Mouse (Mus musculus): ENCODE measurements at regions not wholly inside any gene's neighbourhood (a gene's known extent, or its start where the extent isn't known, plus 50 kb on each side); places are given as distances from the start of the nearest gene placed in this dataset.
A peak's percentile ranks its signal among the peaks of the same experiment; 100 is the strongest.

DNA sequence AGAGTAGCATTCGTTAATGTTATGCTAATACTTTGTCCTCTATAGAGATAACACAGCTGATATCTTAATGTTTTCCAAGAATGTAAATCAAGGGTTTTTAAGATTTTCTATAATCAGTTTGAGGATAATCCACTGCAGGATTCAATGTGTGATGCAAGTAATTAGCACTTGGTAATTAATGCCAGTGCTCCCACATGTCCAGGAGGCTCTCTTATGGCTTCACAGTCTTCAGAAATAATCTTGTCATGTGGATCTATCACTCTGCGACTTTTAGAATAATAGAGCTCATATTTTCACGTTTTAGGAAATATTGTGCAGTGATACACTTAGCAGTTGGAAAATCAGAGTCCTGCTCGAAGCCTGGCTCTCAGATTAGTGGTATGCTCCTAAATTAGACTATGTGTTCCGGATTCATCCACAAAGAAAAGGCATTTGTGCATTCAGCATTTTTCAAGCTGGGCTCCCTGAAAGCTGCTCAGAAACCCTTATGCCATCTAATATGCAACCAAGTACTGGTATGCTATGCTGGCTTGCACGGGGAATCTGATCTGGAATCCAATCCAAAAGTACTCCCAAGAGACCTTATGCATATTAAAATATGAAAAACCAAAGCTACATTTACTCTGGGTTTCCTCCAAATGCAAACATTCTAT is 1302.8 kb upstream of the Tyrp1 start:
- ATAC-seq (ENCODE audit: low FRiP score), result peak; percentile 40; the same call in 1 of the 2 replicates
- Histone ChIP-seq H3K27ac (peak overlapping the region; percentile 69), H3K9me3 (ENCODE audit: control insufficient read depth, low read length) (no peaks in the 10 kb centered on the region)

DNA sequence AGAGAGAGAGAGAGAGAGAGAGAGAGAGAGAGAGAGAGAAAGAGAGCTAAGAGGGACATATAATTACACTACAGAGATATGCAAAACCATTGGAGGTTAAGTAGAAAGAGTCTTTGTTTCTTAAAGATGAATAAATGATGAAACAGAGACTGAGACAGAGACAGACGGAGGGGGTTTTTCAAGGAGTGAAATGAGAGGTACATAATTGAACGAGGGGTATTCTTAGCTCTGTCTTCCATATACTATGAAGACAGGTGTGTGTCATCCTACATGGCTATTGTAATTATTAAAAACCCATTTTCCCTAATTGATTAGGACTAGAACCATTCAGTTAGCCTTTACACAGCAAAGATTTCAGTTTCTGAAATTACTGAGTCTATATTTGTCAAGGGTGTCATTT is 1302.2 kb upstream of the Tyrp1 start:
- Histone ChIP-seq H3K9me3 (ENCODE audit: control insufficient read depth, low read length) (no peaks in the 10 kb centered on the region), H3K36me3 (replicated peaks; ENCODE audit: control insufficient read depth, insufficient read depth) (no peaks in the 10 kb centered on the region), H3K4me3 (replicated peaks; ENCODE audit: low read length) (no peak overlapping the region), H3K4me2 (replicated peaks) (no peak overlapping the region), H3K27ac (peak overlapping the region; percentile 68), H3K9ac (peak overlapping the region; percentile 14; the same call in 1 of the 2 replicates), H3K27me3 (ENCODE audit: control insufficient read depth, insufficient read depth, low read length) (no peaks in the 10 kb centered on the region), H3K4me1 (replicated peaks; ENCODE audit: control insufficient read depth, insufficient read depth, low read length) (no peaks in the 10 kb centered on the region; the same call in 1 of the 2 replicates)
- WGBS, result 39% methylated on average over 2 of the region's 2 CpGs
- ATAC-seq (ENCODE audit: low FRiP score) (no peak), DNase-seq (ENCODE audit: low spot score) (no peak)

More for the DNA sequence above, 1302.8 kb upstream of the Tyrp1 start:
- Histone ChIP-seq H3K36me3 (replicated peaks; ENCODE audit: control insufficient read depth, insufficient read depth) (no peaks in the 10 kb centered on the region), H3K4me1 (replicated peaks; ENCODE audit: control insufficient read depth, insufficient read depth, low read length) (no peaks in the 10 kb centered on the region; the same call in 1 of the 2 replicates), H3K4me3 (replicated peaks; ENCODE audit: low read length) (no peak overlapping the region), H3K4me2 (replicated peaks) (no peak overlapping the region), H3K27me3 (ENCODE audit: control insufficient read depth, insufficient read depth, low read length) (no peaks in the 10 kb centered on the region), H3K9ac (no peak overlapping the region)
- 70% methylated on average over 6 of the region's 6 CpGs for WGBS
- DNase-seq (ENCODE audit: low spot score), result peak; percentile 35

DNA sequence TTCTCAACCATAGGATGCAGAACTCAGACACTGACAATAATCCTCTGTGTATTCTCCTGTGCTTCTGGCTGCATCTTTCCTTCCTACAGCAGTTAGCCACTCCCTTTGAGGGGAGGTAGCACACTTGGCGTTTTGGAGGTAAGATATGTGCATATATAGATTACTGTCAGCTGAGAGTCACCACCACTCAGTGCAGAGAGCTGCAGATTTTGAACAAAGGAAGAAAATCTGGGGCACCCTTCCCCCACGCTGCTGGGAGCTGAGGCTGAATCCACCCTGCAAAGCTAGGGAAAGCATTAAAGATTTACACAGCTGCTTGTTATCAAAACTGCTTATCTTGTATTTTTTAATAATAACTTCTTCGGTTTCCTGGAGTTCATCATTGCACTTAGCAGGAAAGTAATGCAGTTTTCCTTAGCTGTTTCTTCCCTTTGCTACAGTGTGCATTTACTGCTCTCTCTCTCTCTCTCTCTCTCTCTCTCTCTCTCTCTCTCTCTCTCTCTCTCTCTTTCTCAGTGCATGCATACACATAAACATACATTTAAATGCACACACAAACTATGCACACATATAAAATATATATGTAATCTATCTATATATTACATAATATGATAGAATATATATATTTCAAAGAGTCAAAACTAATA is 1301.4 kb upstream of the Tyrp1 start:
- no peak overlapping the region for H3K4me2 ChIP-seq (replicated peaks)
- no peaks in the 10 kb centered on the region for H3K9me3 ChIP-seq (ENCODE audit: control insufficient read depth, low read length)
- DNase-seq (ENCODE audit: low spot score), result peak; percentile 68
- no peak overlapping the region for H3K4me3 ChIP-seq (replicated peaks; ENCODE audit: low read length)
- peak overlapping the region; percentile 68 for H3K27ac ChIP-seq
- peak; percentile 91 for ATAC-seq (ENCODE audit: low FRiP score)
- no peaks in the 10 kb centered on the region; the same call in 1 of the 2 replicates for H3K4me1 ChIP-seq (replicated peaks; ENCODE audit: control insufficient read depth, insufficient read depth, low read length)
- H3K9ac ChIP-seq, result peak overlapping the region; percentile 14; the same call in 1 of the 2 replicates
- no peaks in the 10 kb centered on the region for H3K36me3 ChIP-seq (replicated peaks; ENCODE audit: control insufficient read depth, insufficient read depth)
- H3K27me3 ChIP-seq (ENCODE audit: control insufficient read depth, insufficient read depth, low read length), result no peaks in the 10 kb centered on the region
- WGBS, result 38% methylated on average over 3 of the region's 3 CpGs

DNA sequence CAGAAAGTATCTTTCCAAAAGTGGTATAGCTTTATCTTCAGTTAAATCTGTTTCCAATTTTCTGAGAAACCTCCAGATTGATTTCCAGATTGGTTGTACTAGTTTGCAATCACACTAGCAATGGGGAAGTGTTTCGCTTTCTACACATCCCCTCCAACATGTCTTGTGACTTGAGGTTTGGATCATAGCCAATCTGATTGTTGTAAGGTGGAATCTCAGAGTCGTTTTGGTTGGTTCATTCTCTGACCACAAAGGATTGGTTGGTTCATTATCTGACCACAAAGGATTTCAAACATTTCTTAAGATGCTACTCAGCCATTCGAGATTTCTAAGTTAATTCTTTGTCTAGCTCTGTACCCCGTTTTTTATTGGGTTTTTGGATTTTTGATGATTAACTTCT is 1288.5 kb upstream of the Tyrp1 start:
- no peak overlapping the region for H3K4me3 ChIP-seq (replicated peaks; ENCODE audit: low read length)
- DNase-seq (ENCODE audit: low spot score) (no peak), ATAC-seq (ENCODE audit: low FRiP score) (no peak)
- H3K36me3 ChIP-seq (replicated peaks; ENCODE audit: control insufficient read depth, insufficient read depth), result no peaks in the 10 kb centered on the region
- 76% methylated on average over 4 of the region's 4 CpGs for WGBS
- H3K9ac ChIP-seq, result no peak overlapping the region
- no peaks in the 10 kb centered on the region for H3K4me1 ChIP-seq (replicated peaks; ENCODE audit: control insufficient read depth, insufficient read depth, low read length)
- H3K27ac ChIP-seq, result no peak overlapping the region
- H3K4me2 ChIP-seq (replicated peaks), result no peak overlapping the region
- H3K27me3 ChIP-seq (ENCODE audit: control insufficient read depth, insufficient read depth, low read length), result no peaks in the 10 kb centered on the region
- H3K9me3 ChIP-seq (ENCODE audit: control insufficient read depth, low read length), result no peaks in the 10 kb centered on the region

Measured in hindbrain, embryonic 14.5 days (tissue).